Mouse (Mus musculus) small intestine, adult 2 months (tissue): ENCODE data around the gene Rasa4.

Experiments used
- CTCF ChIP-seq: fragments of 200-500 bp; IDR thresholded peaks from 2 replicates; pipeline ENCODE4 v1.5.1; 2012; ENCODE audit warnings: low read depth, mild to moderate bottlenecking, control low read depth, inconsistent platforms, low read length, moderate library complexity, mixed read lengths; ENCODE audit not compliant: insufficient replicate concordance, insufficient read length; ENCODE audit errors: extremely low read depth
- POLR2A ChIP-seq: fragments of 200-500 bp; IDR thresholded peaks from 2 replicates; pipeline ENCODE4 v1.6.1; 2012; ENCODE audit warnings: low read depth, mild to moderate bottlenecking, control low read depth, inconsistent platforms, low read length, moderate library complexity

DNA sequence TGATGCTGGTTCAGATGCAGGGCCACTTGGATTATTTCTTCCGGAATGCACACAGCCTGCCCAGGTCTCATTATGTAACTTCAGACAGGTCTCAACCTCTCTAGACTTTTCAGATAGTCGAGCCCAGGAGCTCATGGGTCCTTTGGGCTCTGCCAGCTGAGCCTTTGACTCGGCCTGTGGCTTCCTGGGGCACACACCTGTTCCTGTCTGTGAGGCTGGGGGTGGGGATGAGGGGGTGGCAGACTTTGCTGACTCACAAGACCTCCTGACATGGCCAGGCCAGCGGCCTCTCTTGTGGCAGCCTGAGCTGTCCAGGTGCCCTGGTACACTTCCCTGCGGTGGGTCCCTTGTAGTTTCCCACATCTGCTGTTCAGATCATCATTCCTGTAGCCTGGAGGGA is 8.2 kb downstream of the Rasa4 start:
- TF ChIP-seq CTCF (no peak), POLR2A (no peak)
